Mouse (Mus musculus) urinary bladder, adult 18-20 months (tissue): ENCODE results near the gene Slc17a8.
A peak's percentile ranks its signal among the peaks of the same experiment; 100 is the strongest.
"Not testable (repeated sequence)": the region's sequence is repeated elsewhere in the genome, so short reads cannot be mapped to it uniquely, and the experiment has no call there.

Experiments used
- DNase-seq, 2 experiments: peaks; one replicate each; pipeline ENCODE4 v3.0.0; 2022; ENCODE audit warnings: low spot score in 2 of 2, mixed read lengths in 2 of 2

Gene Slc17a8

DNA sequence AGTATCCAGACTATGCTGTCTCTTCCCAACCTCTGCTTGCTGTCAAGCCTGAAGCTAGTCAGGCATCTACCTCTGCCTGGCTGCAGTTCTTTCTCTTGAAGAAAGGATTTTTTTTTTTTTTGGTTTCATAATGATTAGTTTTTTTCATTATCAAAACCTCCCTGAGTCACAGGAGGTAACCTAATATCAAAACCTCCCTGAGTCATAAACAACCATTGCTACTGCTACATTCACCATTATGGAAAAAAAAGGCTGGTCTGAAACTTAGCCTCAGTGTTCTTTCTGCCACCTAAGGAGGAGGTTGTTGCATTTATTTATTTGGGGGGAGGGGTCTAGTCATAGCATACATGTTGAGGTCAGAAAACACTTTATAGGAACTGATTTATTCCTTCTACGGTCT, 31.2 kb downstream of the Slc17a8 start:
- no peak for DNase-seq

DNA sequence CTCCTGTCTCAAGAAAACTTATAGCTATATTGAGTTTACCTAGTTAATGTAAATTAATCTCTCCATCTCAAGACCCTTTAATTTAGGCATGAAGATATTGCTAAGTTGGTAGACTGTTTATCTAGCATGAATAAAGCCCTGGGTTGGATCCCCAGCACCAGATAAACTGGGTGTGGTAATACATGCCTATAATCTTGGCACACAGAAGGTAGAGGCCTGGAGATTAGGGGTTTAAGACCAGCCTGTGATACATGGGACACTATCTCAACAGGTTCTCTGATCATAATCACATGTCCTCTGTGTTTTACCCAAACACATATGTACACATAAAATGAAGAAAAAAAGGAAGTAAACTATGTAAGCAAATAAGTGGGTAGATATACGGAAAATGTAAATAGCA, 32.3 kb downstream of the Slc17a8 start:
- DNase-seq, result no peak

DNA sequence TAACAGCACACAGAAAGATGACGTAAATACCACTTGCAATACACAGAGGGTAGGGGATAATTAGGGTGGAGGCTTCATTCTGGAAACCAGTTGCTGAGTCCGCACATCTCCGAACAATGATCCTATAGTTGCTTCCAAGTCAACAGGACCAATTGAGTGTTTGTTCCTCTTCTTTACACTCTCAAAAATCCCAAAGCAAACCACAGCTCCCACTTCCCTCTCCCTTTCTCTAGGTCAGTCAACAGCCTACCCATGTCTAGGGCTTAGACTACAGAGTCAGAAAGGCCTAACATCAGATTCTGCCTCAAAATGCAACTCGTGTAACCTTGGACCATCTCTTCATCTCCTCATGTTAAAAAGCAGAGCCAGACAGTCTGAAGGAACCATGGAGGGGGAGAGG, 36.3 kb downstream of the Slc17a8 start:
- no peak for DNase-seq

DNA sequence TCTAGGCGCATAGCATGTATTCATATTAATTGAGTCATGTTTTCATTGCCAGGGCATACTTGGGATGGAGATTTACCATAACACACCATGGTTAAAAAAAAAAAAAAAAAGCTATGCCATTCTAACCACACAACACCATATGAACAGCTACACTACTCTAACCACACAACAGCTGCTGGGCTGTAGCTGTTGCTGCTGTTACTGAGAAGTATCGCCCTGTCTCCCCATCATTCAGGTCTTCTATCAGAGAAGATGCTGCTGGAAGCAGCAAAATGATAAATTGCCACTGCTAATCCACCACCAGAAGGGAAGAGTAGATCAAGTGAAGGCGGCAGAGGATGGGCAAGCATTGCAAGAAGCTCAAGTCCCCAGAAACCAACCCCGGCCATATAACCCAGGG, 42.3 kb downstream of the Slc17a8 start:
- no peak for DNase-seq

DNA sequence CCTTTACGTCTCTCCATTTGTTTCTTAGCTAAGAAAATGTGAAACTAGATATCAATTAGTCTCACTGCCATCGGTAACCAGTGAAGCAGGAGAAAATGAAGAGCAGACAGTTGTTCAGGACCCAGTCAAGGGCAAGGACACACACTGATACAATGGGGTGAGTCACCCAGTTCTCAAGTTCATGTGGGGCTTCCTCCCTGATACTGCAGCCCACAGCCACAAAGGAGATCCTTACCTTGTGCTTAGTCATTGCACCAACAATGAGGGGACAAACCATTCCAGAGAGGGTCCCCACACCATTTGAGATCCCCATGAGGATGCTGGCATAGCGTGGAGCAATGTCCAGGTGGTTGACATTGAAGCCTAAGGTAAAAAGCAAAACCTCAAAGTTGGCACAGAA, 43.4 kb downstream of the Slc17a8 start:
- no peak for DNase-seq

DNA sequence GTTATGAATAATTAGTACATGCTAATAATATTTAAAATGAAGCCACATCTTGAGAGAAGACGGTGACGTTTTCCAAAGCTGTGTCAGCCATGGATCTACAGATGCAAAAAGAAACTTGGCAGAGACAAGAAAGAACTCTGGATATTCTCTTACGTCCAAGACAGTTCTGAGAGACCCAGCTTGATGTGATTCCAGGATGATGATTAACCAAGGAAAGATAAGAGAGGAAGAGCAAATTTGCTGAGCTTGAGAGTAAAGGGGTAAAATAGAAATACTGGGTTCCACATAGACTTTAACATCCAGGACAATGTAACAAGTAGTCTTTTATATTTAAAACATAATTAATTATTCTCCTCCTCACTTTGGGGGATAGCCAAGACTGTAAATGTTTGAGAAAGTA, 47.6 kb downstream of the Slc17a8 start:
- DNase-seq, result no peak

DNA sequence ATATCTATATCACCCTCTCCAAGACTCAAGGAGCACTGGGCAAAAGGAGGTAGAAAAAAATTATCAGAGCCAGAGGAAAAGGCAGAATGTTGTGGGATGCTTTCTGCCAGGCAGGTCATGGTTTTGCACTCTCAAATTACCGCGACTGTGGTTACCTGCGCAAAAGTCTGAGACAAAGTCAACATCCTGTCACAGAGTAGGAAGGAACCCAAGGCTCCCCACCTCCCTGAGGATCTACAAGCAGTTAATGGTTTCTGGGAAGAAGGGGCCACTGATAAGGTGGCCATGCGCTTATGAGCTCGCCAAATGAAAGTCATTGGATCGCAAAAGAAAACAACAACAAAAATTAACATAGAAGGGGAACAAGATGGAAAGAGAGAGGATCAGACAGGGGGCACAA, 48.1 kb downstream of the Slc17a8 start:
- no peak for DNase-seq

DNA sequence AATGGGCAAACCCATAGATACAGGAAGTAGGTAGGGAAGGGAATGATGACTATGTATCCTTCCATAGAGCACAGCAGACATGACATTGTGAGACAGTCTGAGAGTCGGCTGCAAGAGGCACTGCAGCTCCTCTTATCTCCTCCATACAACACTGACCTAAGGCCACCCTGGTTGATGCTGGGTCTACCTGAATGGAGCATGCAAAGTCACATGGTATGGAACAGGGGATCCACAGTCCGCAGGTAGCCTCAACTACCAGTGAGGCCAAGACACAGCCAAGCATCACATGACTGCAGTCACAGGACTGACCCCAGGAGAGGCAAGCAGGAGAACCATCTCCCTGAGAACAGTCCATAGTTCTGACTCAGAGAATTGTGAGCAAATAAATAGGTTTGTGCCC, 53.7 kb downstream of the Slc17a8 start:
- no peak for DNase-seq

DNA sequence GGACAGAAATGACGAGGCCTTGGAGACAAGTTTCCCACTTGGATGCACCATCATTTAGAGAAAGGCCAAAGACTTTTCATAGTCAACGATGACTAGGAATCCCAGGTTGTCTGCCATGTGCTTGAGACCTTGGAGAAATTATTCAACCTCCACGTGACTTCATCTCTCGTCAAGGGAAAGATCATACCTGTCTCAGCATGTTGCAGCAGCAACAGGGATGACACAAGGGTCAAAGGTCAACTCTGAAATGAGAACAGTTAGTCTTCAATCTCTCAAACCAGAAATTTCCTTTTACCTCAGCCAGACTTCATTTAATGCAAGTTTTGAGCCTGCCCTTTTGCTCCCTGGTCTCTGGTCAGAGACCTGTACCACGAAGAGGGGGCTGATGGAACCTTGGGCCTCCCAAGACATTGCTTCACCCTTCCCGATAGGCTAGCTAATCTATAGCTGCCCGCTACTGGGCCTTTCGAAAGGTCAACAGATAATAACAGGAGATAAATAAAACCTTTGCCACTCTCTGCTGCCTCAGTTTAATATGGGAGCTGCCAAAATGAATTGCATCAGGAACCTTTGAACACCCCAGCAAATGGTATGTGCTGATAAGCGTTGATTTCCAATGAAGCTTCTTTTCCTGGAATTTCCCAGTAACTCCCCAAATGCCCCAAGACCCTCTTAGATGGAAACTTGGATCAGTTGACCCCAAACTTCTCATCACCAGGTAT, 55.6 kb downstream of the Slc17a8 start:
- DNase-seq, result no peak

DNA sequence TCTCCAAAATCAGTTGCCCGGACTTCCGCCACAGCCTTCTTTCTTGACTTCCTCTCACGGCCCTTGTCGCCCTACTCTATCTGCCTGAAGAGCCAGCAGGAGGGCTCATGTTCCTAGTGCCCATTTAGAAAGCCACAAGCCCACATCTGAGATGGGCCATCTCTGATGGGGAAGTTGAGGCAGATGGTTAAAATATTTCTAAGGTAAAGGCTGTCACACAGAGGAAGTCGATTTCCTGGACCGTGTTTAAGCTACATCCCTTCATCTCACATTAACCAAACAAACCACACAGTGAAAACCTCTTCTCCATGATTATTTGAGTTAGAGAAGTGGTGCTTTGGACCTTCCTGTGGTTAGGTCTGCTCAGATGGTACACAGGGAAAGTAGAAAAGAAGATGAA, 58.9 kb downstream of the Slc17a8 start:
- no peak for DNase-seq

DNA sequence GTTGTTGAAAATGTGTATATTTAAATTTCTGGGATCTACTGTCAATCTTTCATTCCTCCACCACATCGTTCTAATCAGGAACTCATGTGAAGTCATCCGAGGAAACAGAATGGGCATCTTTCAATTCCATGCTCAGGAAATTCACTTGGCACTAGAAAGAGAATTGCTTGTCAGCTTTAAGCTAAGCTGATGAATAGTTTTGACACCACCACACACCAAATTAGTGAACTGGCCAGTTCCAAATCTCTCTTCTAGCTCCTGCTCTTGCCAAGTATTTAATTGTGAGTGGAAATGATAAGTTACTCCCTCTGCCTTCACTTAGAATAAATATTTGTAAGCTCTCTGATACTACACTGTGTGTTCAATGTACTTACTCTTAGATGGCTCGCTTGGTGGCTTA, 61.7 kb downstream of the Slc17a8 start:
- no peak for DNase-seq

DNA sequence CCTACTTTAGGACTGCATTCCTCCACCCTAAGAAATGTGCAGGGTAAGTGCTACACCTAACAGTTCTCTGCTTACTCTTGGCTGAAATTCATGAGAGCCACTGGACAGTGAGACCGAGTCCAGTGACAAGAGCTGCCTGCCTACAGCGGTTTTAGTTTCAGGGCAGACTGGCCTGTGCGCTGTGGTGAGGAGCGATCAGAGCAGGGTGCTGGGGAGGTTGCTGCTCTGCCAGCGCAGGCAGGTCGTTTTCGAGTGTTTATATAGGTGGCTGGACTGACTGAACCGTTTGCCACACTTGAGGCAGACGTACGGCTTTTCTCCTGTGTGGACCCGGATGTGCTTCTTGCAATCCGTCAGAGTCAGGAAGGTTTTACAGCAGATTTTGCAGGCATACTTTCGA, 66.2 kb downstream of the Slc17a8 start:
- DNase-seq, result not testable (repeated sequence)

DNA sequence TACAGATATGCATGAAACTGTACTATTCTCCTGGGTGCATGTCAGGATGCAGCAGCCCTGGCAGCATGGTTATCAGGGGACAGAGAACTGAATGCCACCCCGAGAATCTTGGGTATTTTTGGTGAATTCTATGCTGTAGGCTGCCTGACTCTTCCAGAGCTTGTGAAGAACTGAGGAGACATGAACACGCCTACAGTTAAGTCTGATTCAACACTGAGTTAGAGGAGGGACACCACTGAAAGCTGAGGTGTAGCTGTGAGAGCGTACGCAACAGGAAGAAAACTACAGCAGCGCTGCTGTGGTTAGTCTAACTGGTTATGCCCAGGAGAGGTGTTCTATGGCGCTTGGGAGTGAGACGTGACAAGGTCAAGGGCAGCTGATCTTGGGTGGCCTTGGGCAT, 67.2 kb downstream of the Slc17a8 start:
- DNase-seq, result not testable (repeated sequence)

DNA sequence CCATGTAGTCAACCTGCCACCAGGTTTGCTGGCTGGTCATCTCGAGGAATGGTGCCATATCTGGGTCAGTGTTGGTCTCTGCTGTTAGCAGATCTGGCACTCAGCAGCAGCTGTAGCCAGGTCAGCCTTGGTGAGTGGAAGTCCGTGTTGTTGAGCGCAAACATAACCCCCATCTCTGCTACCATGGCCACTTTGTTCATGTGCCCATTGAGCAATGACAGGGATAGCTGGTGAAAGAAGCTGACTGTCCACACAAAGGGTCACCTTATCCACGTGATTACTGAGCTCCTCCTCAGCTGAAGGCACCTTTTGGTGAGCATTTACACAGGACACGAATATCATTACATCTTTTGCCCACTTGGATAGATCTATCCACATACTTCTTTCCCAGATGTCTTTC, 68.0 kb downstream of the Slc17a8 start:
- no peak for DNase-seq

DNA sequence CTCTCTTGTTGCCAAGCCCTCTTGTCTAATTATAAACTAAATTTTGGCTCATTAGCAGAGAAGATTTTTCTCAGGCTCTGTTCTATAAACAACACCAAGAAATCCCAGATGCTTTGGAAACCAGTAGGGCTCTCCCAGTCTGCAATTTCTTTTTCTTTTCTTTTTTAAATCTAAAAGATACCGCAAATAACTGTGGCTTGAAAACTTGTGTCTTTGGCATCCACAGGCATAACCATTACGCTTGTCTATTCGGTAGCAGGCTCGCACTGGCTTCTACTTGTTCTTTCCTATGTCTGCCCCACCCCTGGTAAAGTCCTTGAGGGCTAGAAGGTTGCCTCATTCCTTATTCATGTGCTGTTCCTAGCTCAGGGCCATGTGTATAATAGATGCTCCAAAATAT, 69.4 kb downstream of the Slc17a8 start:
- no peak for DNase-seq

DNA sequence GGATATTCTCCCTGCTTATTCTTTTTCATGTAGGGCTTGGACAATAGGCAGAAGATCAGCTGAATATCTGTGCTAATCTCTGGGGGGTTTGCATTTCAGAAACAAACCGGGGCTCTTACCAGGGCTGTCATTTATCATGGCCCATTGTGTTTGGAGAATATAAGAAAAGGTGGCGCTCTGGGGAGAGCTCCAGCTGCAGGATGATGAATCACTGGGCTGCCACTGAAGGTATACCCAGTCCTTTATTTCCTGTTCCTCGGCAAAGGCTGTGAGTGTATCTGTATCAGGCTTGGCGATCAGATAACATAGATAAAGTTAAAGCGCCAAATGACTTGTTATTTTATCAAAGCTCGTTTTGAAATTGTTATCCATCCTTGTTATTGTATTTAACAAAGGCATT, 73.0 kb downstream of the Slc17a8 start:
- DNase-seq, result peak in 1 of 2 experiments; percentile 5

DNA sequence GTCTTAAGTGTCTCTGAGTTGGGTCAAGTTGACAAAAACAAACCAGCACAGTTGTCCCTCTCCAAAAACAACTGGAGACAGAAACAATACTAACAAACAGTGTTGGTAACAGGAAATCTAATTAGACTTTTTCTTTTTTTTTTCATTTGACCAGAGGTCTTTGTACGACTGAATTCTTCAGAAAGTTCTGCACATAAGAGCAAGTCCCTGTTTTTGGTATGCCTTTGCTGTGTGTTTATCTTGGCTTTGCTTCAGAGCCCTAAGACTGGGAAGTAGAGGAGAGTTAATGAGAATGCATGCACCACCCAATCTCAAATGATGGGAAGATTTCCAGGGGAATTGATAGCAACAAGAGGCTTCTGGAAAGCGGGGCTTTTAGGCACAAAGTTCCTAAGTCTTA, 74.1 kb downstream of the Slc17a8 start:
- no peak for DNase-seq

DNA sequence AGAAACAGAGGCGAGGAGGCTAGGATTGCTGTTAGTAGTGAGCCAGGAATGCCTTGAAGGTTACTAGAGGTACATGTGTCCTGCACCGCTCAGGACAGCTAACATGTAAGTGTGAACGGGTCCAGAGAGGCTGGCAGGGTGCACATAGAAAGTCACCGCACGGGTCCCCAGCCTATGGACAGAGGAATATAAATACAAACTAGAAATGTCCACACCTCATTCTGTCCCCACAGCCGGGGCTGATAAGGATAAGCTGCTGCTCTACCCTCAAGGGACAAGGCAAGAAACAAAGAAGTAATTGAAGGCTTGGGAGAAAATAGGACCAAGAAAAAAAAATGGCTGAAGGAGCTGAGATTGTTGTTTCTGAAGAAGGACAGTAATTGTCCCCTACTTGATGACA, 77.2 kb downstream of the Slc17a8 start:
- DNase-seq, result no peak

DNA sequence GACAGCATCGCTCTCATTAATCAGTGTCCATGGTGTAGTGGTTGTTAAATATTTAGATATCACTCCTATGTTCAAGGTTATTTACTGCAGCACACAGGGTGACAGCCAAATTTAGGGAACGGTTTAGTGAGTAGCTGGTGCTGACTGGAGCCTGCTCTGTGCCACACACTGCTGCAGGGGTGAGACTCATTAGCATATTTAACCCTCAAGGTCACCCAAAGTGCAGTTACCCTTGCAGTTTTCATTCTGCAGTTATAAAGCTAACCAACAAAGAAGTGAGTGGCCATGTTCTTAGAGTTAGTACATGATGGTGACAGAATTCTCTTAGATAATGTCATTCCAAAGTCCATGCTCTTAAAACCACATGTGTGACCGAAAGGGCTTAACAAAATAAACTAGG, 78.7 kb downstream of the Slc17a8 start:
- DNase-seq, result no peak

DNA sequence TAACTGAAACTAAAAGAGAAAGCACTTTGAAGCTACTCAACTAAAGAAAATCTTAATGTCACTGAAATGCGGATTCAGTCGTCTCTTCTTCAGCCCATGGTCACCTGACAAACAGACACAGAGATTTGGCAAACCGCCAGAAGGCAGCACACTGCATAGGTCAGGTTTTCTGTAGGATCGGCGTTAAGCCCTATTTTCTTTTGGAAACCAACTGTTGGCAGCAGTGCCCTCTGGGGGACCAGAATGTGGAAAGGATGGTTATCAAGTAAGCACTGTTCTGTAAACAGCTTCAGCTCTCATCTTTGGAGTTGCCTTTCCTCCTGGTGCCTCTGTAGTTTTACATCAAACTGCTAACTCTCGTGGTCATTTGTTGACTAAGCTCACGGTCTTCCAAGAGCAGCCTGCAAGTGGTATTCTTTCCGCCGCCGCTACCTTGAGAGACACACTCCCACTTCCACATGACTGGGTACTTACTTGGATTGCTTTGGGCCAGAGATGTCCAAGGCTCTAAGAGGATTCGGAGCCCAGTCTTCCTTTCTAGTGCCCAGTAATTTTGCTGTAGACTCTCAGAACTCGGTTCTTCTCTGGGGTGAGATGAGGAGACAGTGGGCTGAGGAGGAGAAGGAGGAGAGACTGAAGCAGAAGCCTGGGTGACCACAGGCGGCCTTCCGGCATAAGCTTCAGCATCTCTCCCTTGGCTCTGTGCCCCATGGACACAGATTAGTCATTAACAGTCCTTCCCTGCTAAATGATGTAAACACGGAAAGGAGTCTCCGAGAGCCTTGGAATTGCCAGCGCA, 87.9 kb downstream of the Slc17a8 start, which contains the start of gene Nr1h4:
TSS of gene Nr1h4 (minus strand) at position 657 of the 799 bp plus-strand sequence.
- DNase-seq, result peak in 1 of 2 experiments; percentile 29

DNA sequence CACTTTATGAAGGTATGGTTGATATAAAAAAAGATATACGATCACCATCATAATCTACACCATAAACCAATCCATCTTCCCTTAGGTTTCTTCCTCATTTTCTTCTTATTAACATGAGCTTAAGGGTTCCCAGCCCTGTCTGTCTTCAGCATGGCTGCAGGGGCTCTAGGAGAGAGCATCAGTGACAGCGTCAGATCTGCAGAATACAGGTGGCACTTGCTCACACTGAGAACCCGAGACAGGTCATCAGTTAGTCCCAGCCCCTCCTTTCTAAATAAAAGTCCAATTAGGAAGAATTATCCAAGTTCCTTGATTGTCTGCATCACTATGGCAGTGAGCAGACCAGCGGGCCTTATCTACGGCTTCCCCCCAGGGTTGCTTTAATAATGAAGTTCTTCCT, 88.6 kb downstream of the Slc17a8 start:
- DNase-seq, result no peak

DNA sequence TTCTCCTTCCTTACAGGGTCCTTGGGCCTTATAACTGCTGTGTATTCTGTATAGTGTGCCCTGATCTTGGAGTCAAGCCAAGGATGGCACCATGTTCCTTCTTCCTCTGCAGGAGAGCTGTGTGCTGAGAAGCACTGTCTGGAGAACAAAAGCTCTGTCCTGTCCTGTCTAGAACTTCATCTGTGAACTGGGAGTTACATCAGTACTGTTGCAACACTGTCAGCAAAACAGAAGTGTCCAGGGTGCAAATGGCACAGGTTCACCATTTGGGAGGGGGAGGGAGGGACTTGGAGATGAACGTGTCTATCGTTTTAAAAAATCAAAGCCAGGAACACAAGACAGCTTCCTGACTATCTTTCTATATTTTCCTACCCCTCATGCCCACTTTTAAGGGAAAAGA, 89.1 kb downstream of the Slc17a8 start:
- no peak for DNase-seq

DNA sequence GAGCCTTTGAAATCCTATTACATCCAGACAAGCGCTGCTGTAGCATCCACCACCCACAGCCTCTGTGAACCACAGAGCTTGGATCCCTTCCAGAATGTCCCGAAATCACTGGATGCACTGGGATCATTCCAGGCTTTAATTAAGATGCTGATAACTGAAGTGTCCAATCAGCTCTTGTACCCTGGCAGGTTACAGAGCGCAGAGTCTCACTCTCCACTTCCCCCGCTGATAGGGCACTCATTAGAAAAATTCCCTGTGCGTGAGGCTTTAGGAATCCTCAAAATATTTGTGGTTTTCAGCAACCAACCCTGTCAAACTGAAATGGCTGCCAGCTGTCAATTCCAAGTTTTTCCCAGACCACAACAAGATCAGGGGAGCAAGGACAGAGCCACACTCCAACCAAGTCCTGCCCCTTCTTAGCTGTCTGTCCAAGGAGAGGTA, 89.8 kb downstream of the Slc17a8 start:
- no peak for DNase-seq
